Mouse (Mus musculus) megakaryocyte progenitor cell, adult 5-6 weeks (primary cell): ENCODE results near the gene Fam89a. TPM values are rescaled to one million over a fixed set of nuclear protein-coding genes. Genes with fewer than 3 reads are reported as not detected.

Source experiments
- ATAC-seq: replicated peaks from 2 replicates; pipeline ENCODE4 v1.8.0; 2016; ENCODE audit warnings: mild to moderate bottlenecking, moderate TSS enrichment, inconsistent platforms; ENCODE audit not compliant: poor library complexity
- total RNA-seq, 2 experiments: library from RNA; stranded (forward) in 1 of 2; stranded (reverse) in 1 of 2; fragments of 157-497, 149-512 nt in 1 of 2; fragments of 200-1000 nt in 1 of 2; gene quantifications; 2 replicates each; pipeline versions ENCODE4 v1.2.3 to v1.2.4; 2015 to 2017

The Fam89a gene
- total RNA-seq (2015) (not detected in 2 replicates), total RNA-seq (2017) (not detected in 2 replicates)

DNA sequence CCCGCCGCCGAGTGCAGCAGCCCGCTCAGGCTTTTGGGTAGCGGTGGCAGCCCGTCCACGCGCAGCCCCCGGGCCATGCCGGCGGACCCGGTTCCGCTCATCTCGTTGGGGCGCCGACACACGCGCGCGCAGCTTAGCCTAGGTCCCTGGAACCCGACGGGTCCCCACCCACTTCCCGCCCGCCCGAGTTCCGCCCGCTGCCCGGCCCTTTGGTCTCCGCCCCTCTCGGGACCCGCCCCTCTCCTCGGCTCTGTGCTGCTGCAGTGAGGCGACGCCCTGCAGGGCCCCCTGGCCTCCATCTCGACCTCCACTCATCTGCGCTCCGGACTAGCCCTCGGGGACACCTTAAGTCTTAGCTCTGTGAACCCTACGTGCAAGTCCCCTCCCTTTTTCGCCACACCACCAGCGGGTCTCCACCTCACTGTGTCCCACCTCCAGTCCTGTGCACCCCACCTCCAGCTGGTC, at the start of gene Fam89a:
TSS of gene Fam89a (minus strand) at position 124 of the 465 bp plus-strand sequence.
- ATAC-seq = peak; percentile 87

DNA sequence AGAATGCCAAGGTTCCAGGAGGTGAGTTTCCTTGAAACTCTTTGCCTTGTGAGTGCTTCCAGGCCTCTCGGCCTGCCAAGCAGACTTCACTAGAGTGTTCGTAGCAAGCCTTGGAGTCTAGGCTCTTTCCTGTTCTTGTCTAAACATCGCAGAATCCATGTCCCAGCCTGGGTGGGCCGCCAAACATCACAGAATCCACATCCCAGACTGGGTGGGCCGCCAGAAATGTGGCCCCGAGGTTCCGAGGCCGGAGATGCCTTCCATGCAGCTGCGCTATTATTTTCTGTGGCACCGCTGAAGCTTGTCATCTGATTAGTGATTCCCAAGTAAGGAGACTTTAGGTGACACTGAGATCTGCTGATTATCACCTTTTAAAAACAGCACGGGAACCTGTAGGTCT, 48.9 kb upstream of the Fam89a start:
- ATAC-seq = no peak

DNA sequence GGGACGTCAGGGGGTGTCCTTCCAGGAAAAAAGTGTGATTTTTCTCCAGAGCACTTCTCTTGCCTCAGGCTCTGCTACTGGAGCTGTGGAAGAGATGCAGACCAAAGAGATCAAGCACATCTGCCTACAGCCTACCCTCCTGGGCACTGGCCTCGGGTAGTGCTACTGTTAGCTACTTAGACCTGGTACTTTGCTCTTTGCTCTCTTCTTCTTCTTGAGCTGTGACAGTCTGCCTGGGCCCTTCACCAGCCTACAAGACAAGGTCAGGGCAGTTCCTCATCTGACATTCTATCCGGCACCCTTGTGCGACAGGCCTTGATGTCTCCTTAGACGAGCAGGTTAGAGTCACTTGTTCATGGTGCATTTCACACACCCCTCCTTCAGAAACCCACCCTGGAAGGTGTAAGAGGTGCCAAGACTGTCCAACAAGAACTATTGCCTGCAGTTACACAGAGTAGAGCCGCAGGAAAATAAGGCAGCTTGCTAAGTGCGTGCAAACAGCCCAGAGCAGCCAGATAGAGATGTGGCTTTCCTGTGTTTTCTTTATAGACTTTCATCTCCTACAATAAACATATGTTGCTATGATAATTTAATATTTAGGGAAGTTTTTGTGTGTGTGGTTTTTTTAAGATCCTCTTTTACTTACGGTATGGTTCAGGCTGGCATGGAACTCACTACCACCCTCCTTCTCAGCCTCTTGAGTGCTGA, 44.3 kb upstream of the Fam89a start:
- ATAC-seq = no peak

- peak; percentile 49 for ATAC-seq
Observed at GRCm38 (mm10) chr8:124794486-124794780, 42.8 kb upstream of the Fam89a start.

DNA sequence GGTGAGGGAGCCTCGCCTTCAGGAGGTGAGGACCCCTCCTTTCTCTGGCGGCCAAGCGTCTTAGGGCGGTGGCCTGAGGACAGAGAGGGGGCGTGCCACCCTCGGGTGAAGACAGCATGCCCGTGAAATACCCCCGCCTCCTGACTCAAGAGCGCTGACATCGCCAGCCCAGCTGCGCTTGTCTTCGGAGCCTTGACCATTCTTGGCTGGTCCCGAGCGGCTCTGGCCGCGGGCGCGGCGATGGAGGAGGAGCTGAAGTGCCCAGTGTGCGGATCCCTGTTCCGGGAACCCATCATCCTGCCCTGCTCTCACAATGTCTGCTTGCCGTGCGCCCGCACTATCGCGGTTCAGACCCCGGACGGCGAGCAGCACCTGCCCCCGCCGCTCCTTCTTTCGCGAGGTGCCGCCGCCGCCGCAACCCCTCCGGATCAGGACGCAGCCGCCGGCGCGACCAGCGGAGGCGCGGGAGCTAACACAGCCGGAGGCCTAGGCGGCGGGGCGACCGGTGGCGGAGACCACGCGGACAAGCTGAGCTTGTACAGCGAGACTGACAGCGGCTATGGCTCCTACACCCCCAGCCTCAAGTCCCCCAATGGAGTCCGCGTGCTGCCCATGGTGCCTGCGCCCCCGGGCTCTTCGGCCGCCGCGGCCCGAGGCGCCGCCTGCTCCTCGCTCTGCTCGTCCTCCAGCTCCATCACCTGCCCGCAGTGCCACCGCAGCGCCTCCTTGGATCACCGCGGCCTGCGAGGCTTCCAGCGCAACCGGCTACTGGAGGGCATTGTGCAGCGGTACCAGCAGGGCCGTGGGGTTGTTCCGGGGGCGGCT, 42.2 kb upstream of the Fam89a start:
- ATAC-seq = no peak

- peak; percentile 91 for ATAC-seq
Observed at GRCm38 (mm10) chr8:124793172-124793651, 41.6 kb upstream of the Fam89a start.

DNA sequence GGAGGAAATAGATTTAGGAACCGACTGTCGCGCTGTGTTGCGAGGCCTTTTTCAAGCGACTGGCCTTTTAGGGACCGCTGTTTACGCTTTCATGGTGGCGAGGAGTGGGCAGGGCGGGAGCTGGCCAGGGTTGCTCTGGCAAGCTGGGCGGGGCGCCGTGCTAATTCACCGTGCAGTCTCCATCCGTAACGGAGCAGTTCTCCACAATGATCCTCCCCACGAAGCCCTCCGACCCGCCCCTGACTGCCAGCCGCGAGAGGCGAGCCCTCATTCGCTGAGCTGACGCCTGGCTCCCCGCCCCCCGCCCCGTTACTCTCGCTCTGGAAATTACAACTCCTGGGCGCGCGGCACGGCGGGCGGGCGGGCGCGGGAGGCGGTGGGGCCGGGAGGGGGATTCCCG, 41.1 kb upstream of the Fam89a start, which contains the start of gene Trim67:
TSS of gene Trim67 (plus strand) at position 385 of the 400 bp plus-strand sequence.
- ATAC-seq = no peak; the same call in 1 of the 2 replicates

GRCm38 (mm10) chr8:124792186-124792585, 40.6 kb upstream of the Fam89a start:
- 0 out of 2 replicates have a peak, but pooled peaks have one; percentile 20 for ATAC-seq

DNA sequence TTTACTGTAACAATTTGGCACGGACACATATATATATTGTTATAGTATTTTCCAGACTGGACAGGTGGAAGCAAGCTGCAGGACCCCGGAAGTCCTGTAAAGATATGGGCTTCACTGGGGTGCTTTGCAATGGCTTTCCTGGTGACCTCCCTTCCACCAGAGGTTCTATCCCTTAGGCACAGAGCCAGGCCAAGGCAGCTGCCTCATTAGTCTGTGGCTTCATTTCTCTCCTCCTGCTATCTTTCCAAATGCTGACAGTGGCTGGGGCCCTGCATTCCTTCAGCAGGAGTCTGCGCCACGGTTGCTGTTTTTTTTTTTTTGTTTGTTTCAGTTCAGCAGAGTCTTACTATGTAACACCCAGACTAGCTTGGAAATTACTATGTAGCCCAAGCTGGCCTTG, 40.1 kb upstream of the Fam89a start:
- ATAC-seq = no peak

DNA sequence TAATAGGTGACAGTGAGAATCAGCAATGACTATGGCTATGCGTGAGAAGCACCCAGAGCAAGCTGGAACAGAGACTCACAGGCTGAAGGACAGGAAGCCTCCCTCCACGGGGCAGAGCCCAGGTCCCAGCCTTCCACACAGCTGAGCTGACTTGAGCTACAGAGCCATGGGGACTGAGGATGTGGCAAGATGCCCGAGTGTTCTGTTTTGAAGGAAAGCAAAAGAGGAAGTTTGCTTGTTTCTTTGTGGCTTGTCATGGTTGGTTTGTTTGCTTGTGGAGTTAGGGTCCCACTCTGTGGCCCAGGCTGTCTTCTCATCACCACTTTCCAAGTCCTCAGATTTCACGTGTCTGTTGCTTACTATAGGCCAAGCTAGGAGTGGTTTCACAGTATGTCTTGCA, 39.0 kb upstream of the Fam89a start:
- ATAC-seq = 0 out of 2 replicates have a peak, but pooled peaks have one; percentile 26

GRCm38 (mm10) chr8:124784613-124785012, 33.0 kb upstream of the Fam89a start:
- ATAC-seq = no peak

DNA sequence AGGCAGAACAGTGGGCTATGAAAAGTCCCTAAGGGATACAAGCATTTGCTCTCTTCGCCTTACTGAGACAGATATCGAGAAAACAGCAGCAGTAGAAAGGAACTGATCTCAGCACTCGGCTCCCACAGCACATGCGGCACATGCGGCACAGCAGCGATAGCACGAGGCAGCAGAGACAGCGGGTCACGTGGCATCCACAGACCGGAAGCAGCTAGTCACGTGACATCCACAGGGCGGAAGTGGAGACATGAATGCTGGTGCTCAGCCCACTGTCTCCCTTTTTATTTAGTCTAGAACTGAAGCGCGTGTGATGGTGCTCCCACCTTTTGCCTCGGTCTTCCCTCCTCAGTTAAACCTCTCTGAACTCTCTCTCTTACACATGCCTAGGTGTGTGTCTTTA, 31.6 kb upstream of the Fam89a start:
- ATAC-seq = no peak

DNA sequence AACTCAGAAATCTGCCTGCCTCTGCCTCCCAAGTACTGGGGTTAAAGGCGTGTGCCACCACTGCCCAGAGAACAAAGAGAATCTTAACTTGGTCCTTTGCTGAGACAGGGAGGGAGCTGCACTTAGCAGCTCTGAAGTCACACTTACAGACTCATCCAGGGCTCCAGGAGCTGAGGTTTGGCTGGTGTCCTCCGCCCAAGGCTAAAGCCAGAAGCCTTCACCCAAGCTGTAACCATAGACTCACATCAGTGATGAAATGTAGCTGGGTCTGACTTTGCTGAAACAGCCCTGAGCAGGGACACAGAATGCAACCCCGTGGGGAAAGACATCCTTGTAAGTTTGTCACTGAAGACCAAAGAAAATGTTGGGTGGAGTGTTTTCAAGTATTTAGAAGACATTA, 30.8 kb upstream of the Fam89a start:
- no peak for ATAC-seq

GRCm38 (mm10) chr8:124780236-124780635, 28.6 kb upstream of the Fam89a start:
- no peak for ATAC-seq

DNA sequence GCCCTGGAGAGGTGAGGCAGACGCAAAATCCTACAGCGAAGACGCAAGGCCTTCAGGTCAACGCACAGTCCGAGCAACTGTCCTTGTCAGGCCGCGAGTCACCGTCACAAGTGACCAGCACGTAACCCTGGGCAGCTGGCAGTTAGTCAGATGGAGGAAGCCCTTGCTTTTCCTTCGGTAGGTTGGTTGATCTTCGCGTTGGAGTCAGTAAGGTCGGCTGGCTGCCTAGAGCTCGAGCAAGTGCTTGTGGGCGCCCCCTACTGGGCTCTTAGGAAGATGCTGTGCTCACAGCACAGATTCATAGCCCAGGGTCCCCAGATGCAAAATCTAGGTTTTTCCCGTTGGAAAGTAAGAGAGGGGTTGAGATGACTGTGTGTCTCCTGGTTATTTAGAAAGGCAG, 24.1 kb upstream of the Fam89a start:
- ATAC-seq = peak; percentile 87

DNA sequence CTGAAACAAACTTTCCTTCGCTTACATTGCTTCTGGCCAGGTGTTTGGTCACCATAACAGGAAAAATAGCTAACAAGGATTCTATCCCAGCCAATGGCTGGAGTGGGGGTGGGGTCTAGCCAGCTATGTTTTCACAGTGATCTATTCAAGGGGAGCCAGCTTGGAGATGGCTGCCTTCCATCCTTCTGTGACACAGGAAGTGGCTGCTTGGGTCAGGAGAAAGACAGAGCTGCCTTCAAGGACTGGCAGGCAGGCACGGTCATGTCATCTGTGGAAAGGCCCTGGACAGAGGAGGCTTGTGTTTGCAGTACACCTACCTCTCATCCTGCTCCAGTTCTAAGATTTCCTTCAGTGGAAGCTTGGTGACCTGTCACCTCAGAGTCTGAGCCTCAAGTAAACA, 20.8 kb upstream of the Fam89a start:
- ATAC-seq = no peak

- no peak for ATAC-seq
Observed at GRCm38 (mm10) chr8:124763061-124763460, 11.4 kb upstream of the Fam89a start.

GRCm38 (mm10) chr8:124758544-124758943, 6.9 kb upstream of the Fam89a start:
- peak; percentile 60 for ATAC-seq

DNA sequence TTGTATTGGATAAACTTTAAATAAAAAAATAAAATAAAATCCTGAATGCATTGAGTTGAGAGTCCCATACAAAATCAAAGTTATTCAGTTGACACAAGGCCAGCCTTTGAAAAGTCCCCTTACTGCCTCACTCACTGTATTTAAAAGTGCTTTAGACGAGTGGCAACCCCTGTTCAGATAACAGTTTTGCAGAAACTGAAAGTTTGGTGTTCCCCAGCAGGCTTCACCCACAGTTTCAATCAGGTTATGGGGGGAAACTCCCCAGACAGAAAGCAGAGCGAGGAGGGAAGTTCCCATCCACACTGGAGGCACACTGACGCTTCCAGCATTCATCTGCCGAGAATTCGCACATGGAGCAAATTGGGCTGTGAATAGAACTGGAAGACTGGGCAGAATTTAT, 5.0 kb upstream of the Fam89a start:
- no peak for ATAC-seq

DNA sequence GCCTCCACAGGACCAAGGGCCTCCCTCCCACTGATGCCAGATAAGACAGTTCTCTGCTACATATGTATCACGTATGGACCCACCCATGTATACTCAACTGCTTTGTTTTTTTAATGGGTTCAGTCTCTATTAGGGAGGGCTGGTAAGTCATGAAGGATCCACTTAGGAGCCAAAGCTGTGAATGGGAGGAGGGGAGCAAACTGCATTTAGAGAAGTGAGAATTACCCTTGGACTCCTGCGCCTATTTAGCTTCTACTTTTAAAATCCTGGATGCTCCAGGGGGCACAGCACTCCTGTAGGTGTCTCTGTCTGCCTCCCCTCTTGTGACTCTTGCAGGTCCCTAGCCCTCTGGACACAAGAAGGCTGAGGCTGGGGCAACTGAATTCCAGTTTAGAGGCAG, 4.5 kb upstream of the Fam89a start:
- ATAC-seq = no peak

- ATAC-seq = no peak
Observed at GRCm38 (mm10) chr8:124755481-124755880, 3.8 kb upstream of the Fam89a start.

DNA sequence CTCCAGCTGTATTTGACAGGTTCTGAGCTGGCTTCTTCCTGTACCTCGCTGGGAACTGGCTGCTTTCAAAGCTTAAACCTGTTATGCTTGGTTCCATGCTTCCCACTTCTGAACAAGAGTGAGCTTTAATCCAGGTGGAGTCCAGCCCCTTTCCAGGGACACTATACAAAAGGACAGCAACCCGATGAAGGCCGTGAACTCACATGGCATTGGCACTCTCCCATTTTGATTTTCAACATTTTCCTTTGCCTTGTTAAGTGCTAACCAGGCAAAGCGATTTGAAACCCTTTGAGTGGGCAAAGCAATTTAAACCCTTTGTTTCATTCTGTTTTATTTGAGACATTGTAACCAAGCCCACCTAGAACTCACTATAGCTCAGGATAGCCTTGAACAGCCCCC, 3.2 kb upstream of the Fam89a start:
- ATAC-seq = no peak
